Mouse (Mus musculus) hindbrain, embryonic 10.5 days (tissue): ENCODE measurements at regions not wholly inside any gene's neighbourhood (a gene's known extent, or its start where the extent isn't known, plus 50 kb on each side); places are given as distances from the start of the nearest gene placed in this dataset.

Source experiments
- DNase-seq: peaks from one replicate; pipeline ENCODE4 v3.0.0-alpha.2; 2017; ENCODE audit warnings: low spot score
- H3K27ac ChIP-seq: fragments of 300-500 bp; sonication (generic); 2 replicates; pipeline ENCODE4 v1.5.1; 2016; ENCODE audit warnings: mild to moderate bottlenecking, moderate library complexity
- H3K27me3 ChIP-seq: fragments of 300-500 bp; sonication (generic); 2 replicates; pipeline ENCODE4 v1.6.1; 2016; ENCODE audit warnings: mild to moderate bottlenecking; ENCODE audit not compliant: poor library complexity, insufficient read depth, severe bottlenecking
- H3K36me3 ChIP-seq: fragments of 300-500 bp; sonication (generic); 2 replicates; pipeline ENCODE4 v1.6.1; 2016; ENCODE audit warnings: mild to moderate bottlenecking, moderate library complexity
- H3K4me1 ChIP-seq: fragments of 300-500 bp; sonication (generic); replicated peaks from 2 replicates; pipeline ENCODE4 v1.6.1; 2016; ENCODE audit warnings: mild to moderate bottlenecking
- H3K4me3 ChIP-seq: fragments of 300-500 bp; sonication (generic); 2 replicates; pipeline ENCODE4 v1.5.1; 2016; ENCODE audit warnings: mild to moderate bottlenecking, moderate library complexity
- H3K9me3 ChIP-seq: fragments of 300-500 bp; sonication (generic); 2 replicates; pipeline ENCODE4 v1.6.1; 2016; ENCODE audit warnings: mild to moderate bottlenecking, moderate library complexity
- WGBS: fragments of 180-500 bp; shearing (Covaris S2); methylation state at CpG from one replicate; pipeline ENCODE4 v1.1.7; 2016; 5-methylcytosine and 5-hydroxymethylcytosine counted together

DNA sequence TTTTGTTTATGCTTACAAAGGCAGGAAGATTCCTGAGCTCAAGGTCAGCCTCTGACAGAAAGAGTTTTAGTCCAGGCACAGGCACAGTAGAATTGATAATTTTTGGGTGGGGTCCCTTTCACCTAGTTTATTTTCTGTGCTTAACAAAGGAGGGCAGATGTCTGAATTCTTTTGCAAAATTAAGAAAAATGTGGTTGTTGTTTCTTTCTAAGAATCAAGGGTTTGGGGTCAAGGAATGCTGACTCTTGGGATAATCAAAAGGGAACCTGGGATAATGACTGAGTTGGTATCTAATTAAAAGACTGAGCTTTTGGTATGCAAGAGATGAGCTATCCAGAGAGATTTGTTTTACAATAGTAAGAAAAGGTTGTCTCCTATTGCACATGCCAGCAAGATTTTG lies 143.9 kb downstream of the Tmem161b start:
- Histone ChIP-seq H3K4me3 (no peak overlapping the region), H3K27me3 (no peaks in the 10 kb centered on the region), H3K36me3 (no peaks in the 10 kb centered on the region), H3K9me3 (0 out of 2 replicates have a peak, but pooled peaks cover 3% of the 10 kb centered on the region), H3K4me1 (no peaks in the 10 kb centered on the region), H3K27ac (no peak overlapping the region)
- no peak for DNase-seq

- 0 out of 2 replicates have a peak, but pooled peaks cover 3% of the 10 kb centered on the region for H3K9me3 ChIP-seq
- no peaks in the 10 kb centered on the region for H3K27me3 ChIP-seq
- 91% methylated on average over 1 of the region's 1 CpGs for WGBS
- H3K36me3 ChIP-seq: no peaks in the 10 kb centered on the region
- no peak for DNase-seq
- no peak overlapping the region for H3K27ac ChIP-seq
- H3K4me1 ChIP-seq: no peaks in the 10 kb centered on the region
- no peak overlapping the region for H3K4me3 ChIP-seq
These were observed 144.7 kb downstream of the Tmem161b start for GRCm38 (mm10) chr13:84366839-84367238.

- no peaks in the 10 kb centered on the region for H3K36me3 ChIP-seq
- no peak for DNase-seq
- no peaks in the 10 kb centered on the region for H3K27me3 ChIP-seq
- H3K4me1 ChIP-seq: no peaks in the 10 kb centered on the region
- 0 out of 2 replicates have a peak, but pooled peaks cover 3% of the 10 kb centered on the region for H3K9me3 ChIP-seq
- no peak overlapping the region for H3K27ac ChIP-seq
- H3K4me3 ChIP-seq: no peak overlapping the region
- 92% methylated on average over 2 of the region's 2 CpGs for WGBS
These were observed 146.1 kb downstream of the Tmem161b start for GRCm38 (mm10) chr13:84368225-84368624.

DNA sequence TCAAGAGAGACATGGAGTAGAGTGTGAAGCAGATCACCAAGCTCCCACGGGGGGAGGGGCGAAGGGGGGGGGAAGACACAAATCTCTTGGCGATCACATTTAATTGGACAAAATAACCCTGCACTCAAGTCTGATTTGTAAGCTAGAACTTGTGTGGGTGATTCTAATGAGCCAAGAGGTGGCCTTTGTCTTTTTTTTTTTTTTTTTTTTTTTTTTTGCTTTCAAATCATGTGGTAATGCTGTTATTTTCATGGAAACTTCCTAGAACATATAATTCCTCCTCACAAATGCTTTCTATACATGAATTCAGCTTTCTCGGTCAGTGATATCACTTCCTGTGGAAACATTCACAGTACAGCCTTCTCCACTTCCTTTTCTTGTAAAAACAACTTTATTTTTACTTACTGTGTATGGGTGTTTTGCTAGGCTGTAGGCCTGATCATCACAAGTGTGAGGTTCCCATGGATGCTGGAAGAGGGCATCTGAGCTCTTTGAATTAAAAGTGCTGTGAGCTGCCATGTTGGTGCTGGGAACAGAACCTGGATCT lies 152.7 kb downstream of the Tmem161b start:
- Histone ChIP-seq H3K27me3 (no peaks in the 10 kb centered on the region), H3K36me3 (no peaks in the 10 kb centered on the region), H3K4me3 (no peak overlapping the region), H3K9me3 (no peaks in the 10 kb centered on the region), H3K27ac (no peak overlapping the region), H3K4me1 (no peaks in the 10 kb centered on the region)
- WGBS: 90% methylated on average over 4 of the region's 4 CpGs
- DNase-seq: no peak

GRCm38 (mm10) chr13:84375941-84376340 lies 153.8 kb downstream of the Tmem161b start:
- no peaks in the 10 kb centered on the region for H3K36me3 ChIP-seq
- WGBS: 85% methylated on average over 4 of the region's 4 CpGs
- no peak overlapping the region for H3K4me3 ChIP-seq
- H3K4me1 ChIP-seq: no peaks in the 10 kb centered on the region
- DNase-seq: no peak
- no peak overlapping the region for H3K27ac ChIP-seq
- no peaks in the 10 kb centered on the region for H3K9me3 ChIP-seq
- no peaks in the 10 kb centered on the region for H3K27me3 ChIP-seq

DNA sequence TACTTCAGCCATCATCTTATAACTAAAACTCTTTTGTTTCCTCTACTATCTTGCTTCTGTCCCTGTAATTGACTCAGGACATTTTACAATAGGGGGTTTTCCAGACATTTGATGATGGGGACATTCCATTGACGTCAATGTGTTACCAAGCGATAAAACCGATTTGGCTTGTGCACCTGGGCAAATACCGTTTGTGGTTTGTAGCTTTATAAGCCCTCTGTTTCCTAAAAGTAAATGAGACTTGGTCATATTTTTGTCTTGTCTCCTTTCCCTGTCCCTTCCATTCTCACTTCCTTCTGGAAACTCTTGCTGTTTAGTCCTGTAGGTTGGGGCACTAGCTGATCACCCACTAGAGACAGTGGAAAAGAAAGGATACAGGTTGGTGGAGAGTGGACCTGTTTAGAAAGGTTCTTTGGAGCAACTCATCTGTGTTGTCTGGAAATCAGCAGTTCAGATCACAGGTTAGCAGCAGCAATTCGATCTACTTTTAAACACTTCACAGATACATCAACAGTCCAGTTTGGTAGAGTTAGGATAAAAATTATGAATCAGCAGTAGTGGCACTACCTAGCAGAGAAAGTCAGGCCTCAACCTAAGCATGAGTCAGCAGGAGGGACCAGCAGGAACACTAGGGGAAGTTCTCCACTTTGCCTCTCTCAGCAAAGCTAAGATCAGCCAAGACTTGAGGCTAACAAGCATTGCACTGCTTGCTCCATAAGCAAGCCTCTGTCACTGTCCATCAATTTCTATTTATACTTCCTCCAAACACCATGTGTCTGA lies 156.6 kb downstream of the Tmem161b start:
- WGBS: 87% methylated on average over 5 of the region's 5 CpGs
- no peak overlapping the region for H3K4me3 ChIP-seq
- H3K4me1 ChIP-seq: no peaks in the 10 kb centered on the region
- H3K9me3 ChIP-seq: peaks cover 2% of the 10 kb centered on the region; the same call in 1 of the 2 replicates
- no peak for DNase-seq
- no peak overlapping the region for H3K27ac ChIP-seq
- no peaks in the 10 kb centered on the region for H3K36me3 ChIP-seq
- H3K27me3 ChIP-seq: no peaks in the 10 kb centered on the region

DNA sequence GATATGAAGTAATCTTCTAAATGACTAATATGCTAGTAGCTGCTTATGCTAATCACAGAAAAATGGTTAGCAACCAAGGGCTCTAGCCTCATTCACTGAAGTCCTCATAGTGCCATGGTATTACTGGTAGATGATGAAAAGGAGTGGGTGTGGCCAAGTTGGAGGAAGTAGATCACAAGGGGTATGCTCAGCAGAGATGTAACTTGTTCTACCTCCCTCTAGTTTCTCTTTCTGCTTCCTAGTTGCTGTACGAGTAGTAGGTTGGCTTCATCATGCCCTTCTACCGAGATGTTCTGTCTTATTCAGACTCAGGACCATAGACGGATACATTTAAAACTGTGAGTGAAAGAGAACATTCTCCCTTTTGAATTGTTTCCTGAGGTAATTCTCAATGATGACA lies 169.5 kb downstream of the Tmem161b start:
- 95% methylated on average over 3 of the region's 3 CpGs for WGBS
- H3K27me3 ChIP-seq: no peaks in the 10 kb centered on the region
- no peak for DNase-seq
- no peak overlapping the region for H3K27ac ChIP-seq
- H3K36me3 ChIP-seq: no peaks in the 10 kb centered on the region
- no peaks in the 10 kb centered on the region for H3K4me1 ChIP-seq
- no peaks in the 10 kb centered on the region for H3K9me3 ChIP-seq
- no peak overlapping the region for H3K4me3 ChIP-seq

- Histone ChIP-seq H3K4me3 (no peak overlapping the region), H3K36me3 (no peaks in the 10 kb centered on the region), H3K27ac (no peak overlapping the region), H3K9me3 (no peaks in the 10 kb centered on the region), H3K27me3 (no peaks in the 10 kb centered on the region), H3K4me1 (peaks cover 32% of the 10 kb centered on the region)
- peak; percentile 44 for DNase-seq
- WGBS: 42% methylated on average over 7 of the region's 7 CpGs
These were observed 176.6 kb downstream of the Tmem161b start for GRCm38 (mm10) chr13:84398476-84399344.

- Histone ChIP-seq H3K4me1 (peaks cover 36% of the 10 kb centered on the region), H3K9me3 (no peaks in the 10 kb centered on the region), H3K27me3 (no peaks in the 10 kb centered on the region), H3K4me3 (no peak overlapping the region), H3K36me3 (no peaks in the 10 kb centered on the region), H3K27ac (peak overlapping the region; percentile 81)
- 27% methylated on average over 3 of the region's 3 CpGs for WGBS
- DNase-seq: peak; percentile 30
These were observed 177.5 kb downstream of the Tmem161b start for GRCm38 (mm10) chr13:84399345-84400170.

DNA sequence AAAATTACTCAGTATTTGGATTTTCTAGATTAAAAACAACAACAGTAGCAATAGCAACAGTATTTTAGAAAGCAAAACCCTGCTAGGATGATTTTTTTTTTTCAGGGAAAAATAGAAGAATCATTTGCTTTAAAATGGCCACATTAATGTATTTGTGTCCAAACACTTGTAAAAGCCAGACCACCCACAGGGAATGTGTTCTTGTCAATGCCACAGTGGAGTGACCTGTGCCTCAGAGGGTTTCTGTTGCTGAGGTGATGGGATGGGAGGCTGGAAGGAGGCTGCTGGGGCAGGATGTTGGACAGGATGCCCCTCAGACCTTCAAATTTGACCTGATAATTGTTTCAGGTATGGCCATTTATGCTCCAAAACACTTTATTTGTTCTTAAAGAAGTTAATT lies 178.9 kb downstream of the Tmem161b start:
- Histone ChIP-seq H3K27me3 (no peaks in the 10 kb centered on the region), H3K9me3 (no peaks in the 10 kb centered on the region), H3K27ac (no peak overlapping the region), H3K4me3 (no peak overlapping the region), H3K4me1 (peaks cover 47% of the 10 kb centered on the region), H3K36me3 (no peaks in the 10 kb centered on the region)
- no peak for DNase-seq

DNA sequence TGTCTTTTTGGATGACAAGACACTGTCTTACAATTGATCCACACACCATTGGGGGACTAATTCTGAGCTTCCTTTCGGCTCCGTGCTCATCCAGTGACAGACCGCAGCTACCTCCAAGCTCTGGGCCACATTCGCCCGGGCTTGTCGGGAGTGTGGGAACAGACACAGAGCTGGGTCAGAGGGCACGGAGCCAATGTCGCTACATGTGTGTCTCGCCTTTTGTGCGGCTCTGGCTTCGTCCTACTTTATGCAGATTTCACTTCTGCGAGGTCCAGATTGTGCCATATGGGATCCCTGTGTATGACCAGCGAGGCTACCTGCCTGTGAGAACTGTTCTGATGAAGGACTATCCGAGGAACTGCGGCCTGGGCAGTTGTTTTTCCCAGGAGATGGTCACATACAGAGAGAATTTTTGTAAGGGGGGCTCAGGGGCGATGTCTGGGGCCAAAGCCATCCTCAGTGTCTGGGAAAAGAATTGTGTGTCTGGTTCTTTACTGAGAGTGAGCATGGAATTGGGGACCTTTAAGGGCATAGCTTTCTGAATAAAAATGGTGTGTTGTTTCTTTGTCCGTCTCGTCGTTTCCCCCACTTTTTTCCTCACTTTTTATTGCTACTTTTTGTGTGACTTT lies 182.6 kb downstream of the Tmem161b start:
- no peaks in the 10 kb centered on the region for H3K36me3 ChIP-seq
- no peaks in the 10 kb centered on the region for H3K27me3 ChIP-seq
- peaks cover 31% of the 10 kb centered on the region for H3K4me1 ChIP-seq
- peak overlapping the region; percentile 23; the same call in 1 of the 2 replicates for H3K4me3 ChIP-seq
- 39% methylated on average over 19 of the region's 19 CpGs for WGBS
- peak; percentile 77 for DNase-seq
- peak overlapping the region; percentile 88 for H3K27ac ChIP-seq
- no peaks in the 10 kb centered on the region for H3K9me3 ChIP-seq

- Histone ChIP-seq H3K4me3 (no peak overlapping the region), H3K27ac (no peak overlapping the region), H3K27me3 (no peaks in the 10 kb centered on the region), H3K9me3 (no peaks in the 10 kb centered on the region), H3K36me3 (no peaks in the 10 kb centered on the region), H3K4me1 (no peaks in the 10 kb centered on the region)
- no peak for DNase-seq
- 85% methylated on average over 2 of the region's 2 CpGs for WGBS
These were observed 212.3 kb downstream of the Tmem161b start for GRCm38 (mm10) chr13:84434444-84434843.
